Mouse (Mus musculus) liver, adult 2 months (tissue): ENCODE data around the gene Gm42420. TPM values are rescaled to one million over a fixed set of nuclear protein-coding genes. Genes with fewer than 3 reads are reported as not detected.

Experiments
- DNase-seq: peaks from one replicate; pipeline ENCODE4 v3.0.0-alpha.2; 2011; ENCODE audit warnings: low read depth, low spot score; ENCODE audit errors: extremely low read depth
- H3K27ac ChIP-seq: fragments of 200-500 bp; replicated peaks from 2 replicates; pipeline ENCODE4 v1.5.1; 2012; ENCODE audit warnings: low read depth, mild to moderate bottlenecking, control low read depth, inconsistent platforms, low read length; ENCODE audit not compliant: insufficient read depth
- H3K27me3 ChIP-seq: fragments of 200-500 bp; 2 replicates; pipeline ENCODE4 v1.6.1; 2012; ENCODE audit warnings: mild to moderate bottlenecking, moderate library complexity, low read length, inconsistent platforms; ENCODE audit not compliant: control insufficient read depth, insufficient read depth
- H3K36me3 ChIP-seq: fragments of 200-500 bp; 2 replicates; pipeline ENCODE4 v1.6.1; 2012; ENCODE audit warnings: low read length, inconsistent platforms; ENCODE audit not compliant: control insufficient read depth, insufficient read depth
- H3K4me1 ChIP-seq: fragments of 200-500 bp; 2 replicates; pipeline ENCODE4 v1.6.1; 2011; ENCODE audit warnings: low read length; ENCODE audit not compliant: control insufficient read depth, insufficient read depth
- H3K4me3 ChIP-seq: fragments of 200-500 bp; 2 replicates; pipeline ENCODE4 v1.5.1; 2011; ENCODE audit warnings: low read depth, mild to moderate bottlenecking, control low read depth, low read length, moderate library complexity; ENCODE audit not compliant: insufficient read depth
- H3K79me2 ChIP-seq: fragments of 200-500 bp; 2 replicates; pipeline ENCODE4 v1.6.1; 2012; ENCODE audit warnings: inconsistent platforms, mild to moderate bottlenecking, low read length, moderate library complexity; ENCODE audit not compliant: control insufficient read depth, insufficient read depth
- H3K9ac ChIP-seq: fragments of 200-500 bp; 2 replicates; pipeline ENCODE4 v1.6.1; 2012; ENCODE audit warnings: low read depth, mild to moderate bottlenecking, control low read depth, inconsistent platforms, low read length
- CTCF ChIP-seq: fragments of 200-500 bp; IDR thresholded peaks from 2 replicates; pipeline ENCODE4 v1.5.1; 2011; ENCODE audit warnings: low read depth, low read length, control low read depth
- POLR2A ChIP-seq: fragments of 200-500 bp; IDR thresholded peaks from 2 replicates; pipeline ENCODE4 v1.6.1; 2011; ENCODE audit warnings: low read length, control low read depth; ENCODE audit not compliant: insufficient read depth; ENCODE audit errors: extremely low read depth
- WGBS: fragments of 180-500 bp; shearing (Covaris S2); methylation state at CpG from one replicate; pipeline ENCODE4 v1.1.7; 2018; 5-methylcytosine and 5-hydroxymethylcytosine counted together
- polyA plus RNA-seq: library from polyadenylated mRNA; depleted of rRNA; stranded (reverse); fragments of >200 nt; gene quantifications from 2 replicates; pipeline ENCODE4 v1.2.3, GENCODE M21; 2012; rRNA removed
- total RNA-seq: library from RNA; depleted of rRNA; stranded (reverse); fragments of >200 nt; gene quantifications from 2 replicates; pipeline ENCODE4 v1.2.3, GENCODE M21; 2014; rRNA removed

Gene Gm42420
- total and polyA plus RNA-seq, 2 experiments: 0.65 TPM; not detected in 1

- 79% methylated on average over 5 of the region's 5 CpGs for WGBS
- no peaks in the 10 kb centered on the region for H3K79me2 ChIP-seq
- TF ChIP-seq POLR2A (no peak), CTCF (no peak)
- no peak overlapping the region for H3K4me3 ChIP-seq
- no peak overlapping the region for H3K27ac ChIP-seq
- H3K9ac ChIP-seq: no peak overlapping the region
- peaks cover 8% of the 10 kb centered on the region; the same call in 1 of the 2 replicates for H3K36me3 ChIP-seq
- H3K4me1 ChIP-seq: peaks cover 2% of the 10 kb centered on the region; the same call in 1 of the 2 replicates
- no peak for DNase-seq
- no peaks in the 10 kb centered on the region for H3K27me3 ChIP-seq
These were observed 21.8 kb downstream of the Gm42420 start for GRCm38 (mm10) chr6:39607365-39607764.

- no peaks in the 10 kb centered on the region for H3K27me3 ChIP-seq
- no peak overlapping the region for H3K9ac ChIP-seq
- TF ChIP-seq CTCF (no peak), POLR2A (no peak)
- no peaks in the 10 kb centered on the region for H3K79me2 ChIP-seq
- no peak overlapping the region for H3K27ac ChIP-seq
- no peak for DNase-seq
- peaks cover 10% of the 10 kb centered on the region; the same call in 1 of the 2 replicates for H3K36me3 ChIP-seq
- H3K4me1 ChIP-seq: peaks cover 2% of the 10 kb centered on the region; the same call in 1 of the 2 replicates
- 87% methylated on average over 2 of the region's 2 CpGs for WGBS
- H3K4me3 ChIP-seq: no peak overlapping the region
These were observed 24.7 kb downstream of the Gm42420 start for GRCm38 (mm10) chr6:39610207-39610606.

- WGBS: 32% methylated on average over 2 of the region's 2 CpGs
These were observed 25.7 kb downstream of the Gm42420 start for GRCm38 (mm10) chr6:39611296-39611695.

More at GRCm38 (mm10) chr6:39611296-39611695, 25.7 kb downstream of the Gm42420 start:
- H3K4me3 ChIP-seq: no peak overlapping the region
- H3K4me1 ChIP-seq: peaks cover under 1% of the 10 kb centered on the region; the same call in 1 of the 2 replicates
- no peak overlapping the region for H3K9ac ChIP-seq
- H3K27ac ChIP-seq: no peak overlapping the region
- no peaks in the 10 kb centered on the region for H3K27me3 ChIP-seq
- no peak for TF ChIP-seq CTCF
- TF ChIP-seq POLR2A: no peak
- peaks cover 13% of the 10 kb centered on the region; the same call in 1 of the 2 replicates for H3K36me3 ChIP-seq
- no peak for DNase-seq
- no peaks in the 10 kb centered on the region for H3K79me2 ChIP-seq

Other genes starting within 250 kb of the Gm42420 start
- gene Slc37a3, start 208.1 kb upstream of the Gm42420 start, total RNA-seq: 13.7 and 14.6 TPM in 2 replicates
- 11.5 and 13.6 TPM in 2 replicates for gene Slc37a3, start 208.1 kb upstream of the Gm42420 start, polyA plus RNA-seq
- 0.46 and 0.47 TPM in 2 replicates for gene Rab19, start 204.6 kb upstream of the Gm42420 start, total RNA-seq
- gene Rab19, start 204.6 kb upstream of the Gm42420 start, polyA plus RNA-seq: 0.12 and 0.31 TPM in 2 replicates
- gene Mkrn1, start 165.3 kb upstream of the Gm42420 start, total RNA-seq: 23.1 and 24.2 TPM in 2 replicates
- gene Mkrn1, start 165.3 kb upstream of the Gm42420 start, polyA plus RNA-seq: 12.8 and 14.0 TPM in 2 replicates
- 1.3 and 1.6 TPM in 2 replicates for gene Dennd2a, start 27.9 kb upstream of the Gm42420 start, total RNA-seq
- 2.0 TPM in 2 replicates for gene Dennd2a, start 27.9 kb upstream of the Gm42420 start, polyA plus RNA-seq
- gene Adck2, start 11.9 kb upstream of the Gm42420 start, total RNA-seq: 4.4 and 4.5 TPM in 2 replicates
- gene Adck2, start 11.9 kb upstream of the Gm42420 start, polyA plus RNA-seq: 4.2 and 5.1 TPM in 2 replicates
- gene Ndufb2, start 6.8 kb downstream of the Gm42420 start, total RNA-seq: 224 and 235 TPM in 2 replicates
- 352 and 465 TPM in 2 replicates for gene Ndufb2, start 6.8 kb downstream of the Gm42420 start, polyA plus RNA-seq
- 8.9 and 9.0 TPM in 2 replicates for gene Braf, start 139.7 kb downstream of the Gm42420 start, total RNA-seq
- 2.9 and 4.9 TPM in 2 replicates for gene Braf, start 139.7 kb downstream of the Gm42420 start, polyA plus RNA-seq
- gene Mrps33, start 225.2 kb downstream of the Gm42420 start, total RNA-seq: 137 and 210 TPM in 2 replicates
- 38.4 and 43.0 TPM in 2 replicates for gene Mrps33, start 225.2 kb downstream of the Gm42420 start, polyA plus RNA-seq